Mouse (Mus musculus) ES-Bruce4 (cell line): ENCODE results near the gene Ttc16.

Experiments used
- CTCF ChIP-seq: IDR thresholded peaks from one replicate; pipeline ENCODE4 v1.8.1; 2011; ENCODE audit warnings: low read depth, low read length
- EP300 ChIP-seq: IDR thresholded peaks from 2 replicates; pipeline ENCODE4 v1.6.1; 2011; ENCODE audit warnings: low read depth, low read length; ENCODE audit not compliant: insufficient read depth

- TF ChIP-seq CTCF, result no peak
- TF ChIP-seq EP300, result no peak
These were observed 62.9 kb downstream of the Ttc16 start for GRCm38 (mm10) chr2:32712586-32712933.
